Mouse (Mus musculus): ENCODE results near the gene Sdha.

GRCm38 (mm10) chr13:74316386-74316785 is 33.7 kb downstream of the Sdha start:
- TF ChIP-seq EP300 (IDR thresholded peaks at IDR 0.05; ENCODE audit: low read depth) = no peak
- no peak for TF ChIP-seq CTCF (IDR thresholded peaks at IDR 0.05; ENCODE audit: low read depth)

All from liver, embryonic 14.5 days (tissue).